Mouse (Mus musculus) liver, adult 2 months (tissue): ENCODE measurements around the gene Mis12. TPM values are rescaled to one million over a fixed set of nuclear protein-coding genes. Genes with fewer than 3 reads are reported as not detected.

Experiments used
- DNase-seq: peaks from one replicate; pipeline ENCODE4 v3.0.0-alpha.2; 2011; ENCODE audit warnings: low read depth, low spot score; ENCODE audit errors: extremely low read depth
- H3K27ac ChIP-seq: fragments of 200-500 bp; replicated peaks from 2 replicates; pipeline ENCODE4 v1.5.1; 2012; ENCODE audit warnings: low read depth, mild to moderate bottlenecking, control low read depth, inconsistent platforms, low read length; ENCODE audit not compliant: insufficient read depth
- H3K27me3 ChIP-seq: fragments of 200-500 bp; 2 replicates; pipeline ENCODE4 v1.6.1; 2012; ENCODE audit warnings: mild to moderate bottlenecking, moderate library complexity, low read length, inconsistent platforms; ENCODE audit not compliant: control insufficient read depth, insufficient read depth
- H3K36me3 ChIP-seq: fragments of 200-500 bp; 2 replicates; pipeline ENCODE4 v1.6.1; 2012; ENCODE audit warnings: low read length, inconsistent platforms; ENCODE audit not compliant: control insufficient read depth, insufficient read depth
- H3K4me1 ChIP-seq: fragments of 200-500 bp; 2 replicates; pipeline ENCODE4 v1.6.1; 2011; ENCODE audit warnings: low read length; ENCODE audit not compliant: control insufficient read depth, insufficient read depth
- H3K4me3 ChIP-seq: fragments of 200-500 bp; 2 replicates; pipeline ENCODE4 v1.5.1; 2011; ENCODE audit warnings: low read depth, mild to moderate bottlenecking, control low read depth, low read length, moderate library complexity; ENCODE audit not compliant: insufficient read depth
- H3K79me2 ChIP-seq: fragments of 200-500 bp; 2 replicates; pipeline ENCODE4 v1.6.1; 2012; ENCODE audit warnings: inconsistent platforms, mild to moderate bottlenecking, low read length, moderate library complexity; ENCODE audit not compliant: control insufficient read depth, insufficient read depth
- H3K9ac ChIP-seq: fragments of 200-500 bp; 2 replicates; pipeline ENCODE4 v1.6.1; 2012; ENCODE audit warnings: low read depth, mild to moderate bottlenecking, control low read depth, inconsistent platforms, low read length
- CTCF ChIP-seq: fragments of 200-500 bp; IDR thresholded peaks from 2 replicates; pipeline ENCODE4 v1.5.1; 2011; ENCODE audit warnings: low read depth, low read length, control low read depth
- POLR2A ChIP-seq: fragments of 200-500 bp; IDR thresholded peaks from 2 replicates; pipeline ENCODE4 v1.6.1; 2011; ENCODE audit warnings: low read length, control low read depth; ENCODE audit not compliant: insufficient read depth; ENCODE audit errors: extremely low read depth
- WGBS: fragments of 180-500 bp; shearing (Covaris S2); methylation state at CpG from one replicate; pipeline ENCODE4 v1.1.7; 2018; 5-methylcytosine and 5-hydroxymethylcytosine counted together
- polyA plus RNA-seq: library from polyadenylated mRNA; depleted of rRNA; stranded (reverse); fragments of >200 nt; gene quantifications from 2 replicates; pipeline ENCODE4 v1.2.3, GENCODE M21; 2012
- total RNA-seq: library from RNA; depleted of rRNA; stranded (reverse); fragments of >200 nt; gene quantifications from 2 replicates; pipeline ENCODE4 v1.2.3, GENCODE M21; 2014

Gene Mis12
- total and polyA plus RNA-seq, 2 experiments: 3.0 to 9.7 TPM

GRCm38 (mm10) chr11:70975193-70975592 is 44.2 kb upstream of the Mis12 start:
- no peak for DNase-seq
- WGBS: 75% methylated on average over 2 of the region's 2 CpGs
- H3K4me1 ChIP-seq: peaks cover 8% of the 10 kb centered on the region
- TF ChIP-seq POLR2A: no peak
- H3K27ac ChIP-seq: no peak overlapping the region
- no peaks in the 10 kb centered on the region for H3K27me3 ChIP-seq
- H3K79me2 ChIP-seq: 0 out of 2 replicates have a peak, but pooled peaks cover 6% of the 10 kb centered on the region
- H3K9ac ChIP-seq: no peak overlapping the region
- H3K4me3 ChIP-seq: no peak overlapping the region
- H3K36me3 ChIP-seq: peaks cover 40% of the 10 kb centered on the region

GRCm38 (mm10) chr11:70977293-70977692 is 42.1 kb upstream of the Mis12 start:
- H3K79me2 ChIP-seq: 0 out of 2 replicates have a peak, but pooled peaks cover 5% of the 10 kb centered on the region
- WGBS: 92% methylated on average over 6 of the region's 6 CpGs
- H3K4me3 ChIP-seq: no peak overlapping the region
- DNase-seq: no peak
- TF ChIP-seq POLR2A (no peak), CTCF (no peak)
- no peak overlapping the region for H3K27ac ChIP-seq
- no peaks in the 10 kb centered on the region for H3K27me3 ChIP-seq
- H3K4me1 ChIP-seq: peaks cover 11% of the 10 kb centered on the region
- no peak overlapping the region for H3K9ac ChIP-seq
- H3K36me3 ChIP-seq: peaks cover 41% of the 10 kb centered on the region

GRCm38 (mm10) chr11:70980232-70980631 is 39.2 kb upstream of the Mis12 start:
- Histone ChIP-seq H3K4me1 (peaks cover 8% of the 10 kb centered on the region; the same call in 1 of the 2 replicates), H3K9ac (no peak overlapping the region), H3K27me3 (no peaks in the 10 kb centered on the region), H3K27ac (no peak overlapping the region), H3K4me3 (no peak overlapping the region), H3K36me3 (peaks cover 32% of the 10 kb centered on the region), H3K79me2 (peaks cover 6% of the 10 kb centered on the region; the same call in 1 of the 2 replicates)
- 85% methylated on average over 6 of the region's 6 CpGs for WGBS
- no peak for TF ChIP-seq CTCF
- TF ChIP-seq POLR2A: no peak
- no peak for DNase-seq

GRCm38 (mm10) chr11:70980751-70981510 is 38.5 kb upstream of the Mis12 start:
- TF ChIP-seq CTCF (no peak), POLR2A (no peak)
- Histone ChIP-seq H3K36me3 (peaks cover 25% of the 10 kb centered on the region), H3K9ac (no peak overlapping the region), H3K79me2 (peaks cover 6% of the 10 kb centered on the region; the same call in 1 of the 2 replicates), H3K4me3 (no peak overlapping the region), H3K27me3 (no peaks in the 10 kb centered on the region), H3K4me1 (peaks cover 8% of the 10 kb centered on the region; the same call in 1 of the 2 replicates), H3K27ac (no peak overlapping the region)
- 91% methylated on average over 14 of the region's 14 CpGs for WGBS
- no peak for DNase-seq

- Histone ChIP-seq H3K4me1 (peaks cover 8% of the 10 kb centered on the region; the same call in 1 of the 2 replicates), H3K79me2 (peaks cover 6% of the 10 kb centered on the region; the same call in 1 of the 2 replicates), H3K9ac (peak overlapping the region; percentile 22), H3K27ac (no peak overlapping the region), H3K36me3 (peaks cover 29% of the 10 kb centered on the region), H3K27me3 (no peaks in the 10 kb centered on the region), H3K4me3 (peak overlapping the region; percentile 97)
- 2% methylated on average over 12 of the region's 12 CpGs for WGBS
- DNase-seq: peak; percentile 60
- TF ChIP-seq POLR2A (no peak), CTCF (no peak)
Observed at GRCm38 (mm10) chr11:70982030-70982429, 37.4 kb upstream of the Mis12 start.
